Mouse (Mus musculus) MEL (cell line): Measurements from ENCODE around the gene Aifm3.

ENCODE experiments used
- CTCF ChIP-seq, 3 experiments: IDR thresholded peaks in 2 of 3; conservative IDR thresholded peaks in 1 of 3; 2 replicates each; pipeline ENCODE4 v1.5.1; 2011 to 2012; ENCODE audit warnings: low read length in 3 of 3, low read depth in 2 of 3, mild to moderate bottlenecking in 2 of 3, improper control_type of control experiment in 1 of 3, inconsistent platforms in 1 of 3, mixed read lengths in 1 of 3, moderate library complexity in 1 of 3; ENCODE audit not compliant: control insufficient read depth in 1 of 3, insufficient read depth in 1 of 3, poor library complexity in 1 of 3, severe bottlenecking in 1 of 3
- EP300 ChIP-seq, 2 experiments: IDR thresholded peaks; 2 replicates each; pipeline ENCODE4 v1.6.1; 2011; ENCODE audit warnings: improper control_type of control experiment in 2 of 2, low read length in 2 of 2, low read depth in 1 of 2, mild to moderate bottlenecking in 1 of 2
- ZC3H11A ChIP-seq: IDR thresholded peaks from 2 replicates; pipeline ENCODE4 v1.6.1; 2012; ENCODE audit warnings: low read depth, mild to moderate bottlenecking, inconsistent platforms, low read length, improper control_type of control experiment

- no peak for TF ChIP-seq EP300 (IDR thresholded peaks at IDR 0.05; ENCODE audit: low read depth in 1 of 2, low read length in 2 of 2)
- TF ChIP-seq CTCF (IDR thresholded peaks at IDR 0.05 in 2 of 3, conservative IDR thresholded peaks at IDR 0.05 in 1 of 3; ENCODE audit: control insufficient read depth in 1 of 3, insufficient read depth in 1 of 3, low read depth in 2 of 3, low read length in 3 of 3, poor library complexity in 1 of 3, severe bottlenecking in 1 of 3), result no peak
- TF ChIP-seq ZC3H11A, result no peak
Measured at GRCm38 (mm10) chr16:17525524-17525923, 36.1 kb downstream of the Aifm3 start.
